Comparison of ENCODE assay signal across 12 mouse cellular contexts in the genomic region with DNA sequence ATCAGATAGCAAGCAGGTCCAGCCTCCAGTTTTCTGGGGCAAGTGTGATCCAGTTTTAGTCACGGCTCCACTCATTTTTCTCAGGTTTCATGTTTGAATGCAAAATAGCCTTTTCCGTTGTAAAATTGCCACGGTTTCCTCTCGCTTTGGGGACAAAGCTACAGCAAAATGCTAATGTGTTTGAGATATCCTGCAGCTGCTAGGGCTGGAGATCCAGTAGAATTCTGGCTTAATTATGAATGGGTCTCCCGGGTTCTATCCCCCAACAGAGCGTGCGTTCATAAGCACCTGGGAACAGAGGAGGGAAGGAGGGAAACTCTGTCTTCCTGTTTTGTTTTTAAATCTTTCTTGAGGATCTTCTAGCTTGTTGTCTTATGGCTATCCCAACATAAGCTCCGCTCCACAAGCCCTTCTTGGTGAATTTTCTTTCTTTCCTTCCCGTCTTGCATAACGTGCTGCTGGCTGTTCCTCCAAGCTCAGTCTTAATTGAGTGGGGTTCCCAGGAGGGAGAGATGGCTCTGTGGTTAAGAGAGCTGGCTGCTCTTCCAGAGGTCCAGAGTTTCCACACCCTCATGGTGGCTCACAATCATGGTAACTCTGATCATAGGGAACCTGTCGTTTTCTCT. TPM values are rescaled to one million over a fixed set of nuclear protein-coding genes. Genes with fewer than 3 reads are reported as not detected.
DNase-seq lines count a peak whose midpoint lies in the region; ATAC-seq lines count a peak whose summit lies in the region.
"Had no signal": no experiment of that assay in that cellular context is flagged by ENCODE, and none has a peak within 500 bp of the region (broad histone marks: within the 10 kb centered on the region; RNA-seq: fewer than 3 reads in every experiment).

No protein-coding gene starts in this region.

- H3K36me3 ChIP-seq in embryonic facial prominence, embryonic 14.5 days (ENCODE audit: control insufficient read depth, insufficient read depth, low read length), result no peaks in the 10 kb centered on the region
- H3K36me3 ChIP-seq in embryonic facial prominence, embryonic 10.5 days (replicated peaks), result no peaks in the 10 kb centered on the region
- no peaks in the 10 kb centered on the region for H3K36me3 ChIP-seq in liver, embryonic 11.5 days (ENCODE audit: control insufficient read depth, insufficient read depth, low read length)
- H3K36me3 ChIP-seq in limb, embryonic 10.5 days, result no peaks in the 10 kb centered on the region
- peaks cover 43% of the 10 kb centered on the region for H3K36me3 ChIP-seq in megakaryocyte, embryonic 14.5 days (replicated peaks; ENCODE audit: low read length)
- H3K36me3 ChIP-seq: G1E; hindbrain, embryonic 13.5 days had no signal

- no peak; the same call in 1 of the 2 replicates for ATAC-seq in embryonic facial prominence, embryonic 14.5 days (ENCODE audit: low read depth)
- no peak for ATAC-seq in liver, embryonic 11.5 days (replicated peaks; ENCODE audit: low FRiP score)
- no peak for ATAC-seq in cerebellum, adult (ENCODE audit: insufficient number of reproducible peaks, low FRiP score, low TSS enrichment)

- no peak overlapping the region for H3K4me2 ChIP-seq in embryonic facial prominence, embryonic 14.5 days (ENCODE audit: low read depth, low read length)
- H3K4me2 ChIP-seq in liver, embryonic 11.5 days, result peak overlapping the region; percentile 50
- H3K4me2 ChIP-seq: hindbrain, embryonic 13.5 days had no signal

- DNase-seq in embryonic facial prominence, embryonic 14.5 days (ENCODE audit: low spot score), result peak; percentile 29
- no peak for DNase-seq in embryonic facial prominence, embryonic 10.5 days (ENCODE audit: low spot score)
- DNase-seq in liver, embryonic 11.5 days (ENCODE audit: low spot score), result no peak
- DNase-seq in liver, result no peak
- no peak for DNase-seq in limb, embryonic 10.5 days (ENCODE audit: low spot score)
- no peak for DNase-seq in testis, postnatal 10 days (ENCODE audit: low spot score)
- DNase-seq: embryo, embryonic 11 days; kidney, adult 18-20 months had no signal

- no peaks in the 10 kb centered on the region for H3K9me3 ChIP-seq in embryonic facial prominence, embryonic 14.5 days (ENCODE audit: control insufficient read depth, low read length)
- H3K9me3 ChIP-seq in embryonic facial prominence, embryonic 10.5 days, result no peaks in the 10 kb centered on the region
- H3K9me3 ChIP-seq in liver, embryonic 11.5 days (ENCODE audit: control insufficient read depth, low read length), result no peaks in the 10 kb centered on the region
- H3K9me3 ChIP-seq in limb, embryonic 10.5 days (replicated peaks), result no peaks in the 10 kb centered on the region
- H3K9me3 ChIP-seq in megakaryocyte, embryonic 14.5 days, result no peaks in the 10 kb centered on the region
- H3K9me3 ChIP-seq: hindbrain, embryonic 13.5 days had no signal

- no peak overlapping the region for H3K4me3 ChIP-seq in embryonic facial prominence, embryonic 14.5 days (ENCODE audit: low read depth, low read length)
- H3K4me3 ChIP-seq in embryonic facial prominence, embryonic 10.5 days, result no peak overlapping the region
- H3K4me3 ChIP-seq in liver, embryonic 11.5 days (ENCODE audit: low read depth, low read length), result no peak overlapping the region
- no peak overlapping the region for H3K4me3 ChIP-seq in limb, embryonic 10.5 days
- H3K4me3 ChIP-seq in megakaryocyte, embryonic 14.5 days (replicated peaks), result peak overlapping the region; percentile 94
- H3K4me3 ChIP-seq: hindbrain, embryonic 13.5 days had no signal

- H3K27ac ChIP-seq in embryonic facial prominence, embryonic 14.5 days (replicated peaks; ENCODE audit: low read depth, low read length), result peak overlapping the region; percentile 21; the same call in 1 of the 2 replicates
- H3K27ac ChIP-seq in embryonic facial prominence, embryonic 10.5 days (replicated peaks), result no peak overlapping the region
- peak overlapping the region; percentile 62; the same call in 1 of the 2 replicates for H3K27ac ChIP-seq in liver, embryonic 11.5 days (ENCODE audit: low read depth, low read length)
- peak overlapping the region; percentile 11; the same call in 1 of the 2 replicates for H3K27ac ChIP-seq in limb, embryonic 10.5 days
- H3K27ac ChIP-seq: hindbrain, embryonic 13.5 days had no signal

- 66% methylated on average over 11 of the region's 11 CpGs for WGBS in embryonic facial prominence, embryonic 14.5 days
- 82% methylated on average over 11 of the region's 11 CpGs for WGBS in embryonic facial prominence, embryonic 10.5 days
- 57% methylated on average over 11 of the region's 11 CpGs for WGBS in liver, embryonic 11.5 days
- 84% methylated on average over 11 of the region's 11 CpGs for WGBS in limb, embryonic 10.5 days

- H3K4me1 ChIP-seq in embryonic facial prominence, embryonic 14.5 days (ENCODE audit: control insufficient read depth, insufficient read depth, low read length), result peaks cover 13% of the 10 kb centered on the region
- peaks cover 9% of the 10 kb centered on the region; the same call in 1 of the 2 replicates for H3K4me1 ChIP-seq in embryonic facial prominence, embryonic 10.5 days
- no peaks in the 10 kb centered on the region; the same call in 1 of the 2 replicates for H3K4me1 ChIP-seq in liver, embryonic 11.5 days (replicated peaks; ENCODE audit: control insufficient read depth, insufficient read depth, low read length)
- H3K4me1 ChIP-seq in limb, embryonic 10.5 days, result peaks cover 24% of the 10 kb centered on the region
- peaks cover 96% of the 10 kb centered on the region for H3K4me1 ChIP-seq in megakaryocyte, embryonic 14.5 days

- H3K27me3 ChIP-seq in embryonic facial prominence, embryonic 14.5 days (replicated peaks; ENCODE audit: control insufficient read depth, insufficient read depth, low read length), result no peaks in the 10 kb centered on the region
- no peaks in the 10 kb centered on the region for H3K27me3 ChIP-seq in embryonic facial prominence, embryonic 10.5 days (replicated peaks; ENCODE audit: low read depth, poor library complexity, severe bottlenecking)
- no peaks in the 10 kb centered on the region for H3K27me3 ChIP-seq in liver, embryonic 11.5 days (replicated peaks; ENCODE audit: control insufficient read depth, insufficient read depth, low read length)
- no peaks in the 10 kb centered on the region for H3K27me3 ChIP-seq in limb, embryonic 10.5 days (ENCODE audit: low read depth, poor library complexity, severe bottlenecking)
- H3K27me3 ChIP-seq in megakaryocyte, embryonic 14.5 days (replicated peaks), result no peaks in the 10 kb centered on the region
- H3K27me3 ChIP-seq: hindbrain, embryonic 13.5 days had no signal

- H3K9ac ChIP-seq in embryonic facial prominence, embryonic 14.5 days (ENCODE audit: low read depth, low read length), result no peak overlapping the region
- no peak overlapping the region for H3K9ac ChIP-seq in liver, embryonic 11.5 days (ENCODE audit: low read depth, low read length)
- H3K9ac ChIP-seq: hindbrain, embryonic 13.5 days had no signal

RNA-seq across cellular contexts. Expression of a gene that starts 2.3 kb away (rescaled TPM):
- polyA plus RNA-seq in embryonic facial prominence, embryonic 14.5 days (2014; fragmentation: Nextera tagmentation; extraction: Ambion mirVana), result 0.51 and 0.61 TPM in 2 replicates
- polyA plus RNA-seq in embryonic facial prominence, embryonic 10.5 days (2016; fragmentation: Nextera tagmentation; extraction: Ambion mirVana), result not detected in 2 replicates
- 4.2 and 4.7 TPM in 2 replicates for polyA plus RNA-seq in liver, embryonic 11.5 days (2014; fragmentation: Nextera tagmentation; extraction: Ambion mirVana)
- 0.24 TPM in 1 of 2 replicates, not detected in the other for polyA plus RNA-seq in limb, embryonic 10.5 days (2016; fragmentation: Nextera tagmentation; extraction: Ambion mirVana)
- 10.1 and 12.0 TPM in 2 replicates for polyA plus RNA-seq in megakaryocyte, embryonic 14.5 days (2012; ENCODE audit: insufficient read depth, low replicate concordance)
- polyA plus RNA-seq: G1E; hindbrain, embryonic 13.5 days had no signal
